In the genomic region with DNA sequence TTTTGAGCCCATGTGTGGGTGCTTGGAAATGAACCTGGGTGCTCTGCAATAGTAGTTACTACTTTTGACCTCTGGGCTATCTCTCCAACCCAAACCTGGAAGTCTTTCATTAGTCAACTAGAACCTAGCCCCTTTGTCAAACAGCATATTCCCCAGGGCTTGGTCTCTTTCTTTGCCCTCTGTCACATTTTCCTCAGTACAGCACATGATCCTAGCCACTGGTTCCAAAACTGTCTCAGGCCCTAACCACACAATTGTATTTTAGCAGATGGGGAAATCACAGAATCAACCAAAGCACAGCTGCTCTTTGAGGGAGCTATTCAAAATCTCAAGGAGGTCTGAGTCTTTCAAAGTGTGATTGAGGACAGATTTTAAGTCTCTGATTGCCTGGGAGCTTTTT, we compare ENCODE assay signal across 21 mouse cellular contexts.
DNase-seq lines count a peak whose midpoint lies in the region; ATAC-seq and TF ChIP-seq lines count a peak whose summit lies in the region.
"Had no signal": no experiment of that assay in that cellular context is flagged by ENCODE, and none has a peak within 500 bp of the region (broad histone marks: within the 10 kb centered on the region; RNA-seq: fewer than 3 reads in every experiment).

No protein-coding gene starts in this region.

- TF ChIP-seq CTCF in CH12.LX (conservative IDR thresholded peaks at IDR 0.05 in 1 of 2, IDR thresholded peaks at IDR 0.05 in 1 of 2; ENCODE audit: low read depth in 2 of 2, low read length in 2 of 2): peak in 1 of 2 experiments; percentile 15; a peak in 1 of 4 replicates
- TF ChIP-seq CTCF in heart, adult 2 months (IDR thresholded peaks at IDR 0.05): no peak

- peak overlapping the region; percentile 30; the same call in 1 of the 2 replicates for H3K9ac ChIP-seq in CH12.LX (ENCODE audit: insufficient read depth, low read depth)
- H3K9ac ChIP-seq in heart, adult 2 months (ENCODE audit: low read depth, low read length): no peak overlapping the region
- H3K9ac ChIP-seq: embryonic facial prominence, embryonic 12.5 days had no signal

- no peak overlapping the region for H3K4me3 ChIP-seq in CH12.LX (replicated peaks in 1 of 3; ENCODE audit: low read depth in 2 of 3, low read length in 2 of 3, poor library complexity in 1 of 3)
- no peak overlapping the region for H3K4me3 ChIP-seq in heart, adult 2 months
- H3K4me3 ChIP-seq: embryonic facial prominence, embryonic 10.5 days; embryonic facial prominence, embryonic 12.5 days had no signal

- in situ Hi-C loops in CH12.LX (cut with MboI; ENCODE audit: low pct_ligation_motif_present, low pct_unique_long_range_greater_than_20kb, low sequenced_read_pairs): no loop called here

- H3K79me2 ChIP-seq in CH12.LX (replicated peaks; ENCODE audit: control insufficient read depth, extremely low read depth, insufficient read depth, poor library complexity, severe bottlenecking): no peaks in the 10 kb centered on the region
- H3K79me2 ChIP-seq in heart, adult 2 months (replicated peaks; ENCODE audit: control insufficient read depth, insufficient read depth, low read length): no peaks in the 10 kb centered on the region

- peak overlapping the region; percentile 86; the same call in 1 of the 2 replicates for H3K27ac ChIP-seq in CH12.LX (ENCODE audit: insufficient read depth, low read depth)
- H3K27ac ChIP-seq in heart, adult 2 months: no peak overlapping the region
- H3K27ac ChIP-seq: embryonic facial prominence, embryonic 10.5 days; embryonic facial prominence, embryonic 12.5 days had no signal

- TF ChIP-seq POLR2A in CH12.LX (IDR thresholded peaks at IDR 0.05; ENCODE audit: low read depth, low read length): no peak
- TF ChIP-seq POLR2A in heart, adult 2 months (IDR thresholded peaks at IDR 0.05; ENCODE audit: insufficient read depth, low read depth, low read length): no peak

- peak; percentile 83 for ATAC-seq in frontal cortex, adult (ENCODE audit: low TSS enrichment)
- ATAC-seq: activated CD4-positive, CD25-positive, alpha-beta regulatory T cell, adult 4 months; forebrain, embryonic 14.5 days; forebrain, embryonic 16.5 days; Patski had no signal

- dilution Hi-C loops in CH12.LX (cut with MboI; ENCODE audit: extremely low pct_ligation_motif_present, extremely low pct_unique_long_range_greater_than_20kb, low sequenced_read_pairs): no loop called here

- H3K4me2 ChIP-seq in CH12.LX (ENCODE audit: insufficient read depth, low read depth, poor library complexity, severe bottlenecking): peak overlapping the region; percentile 38; the same call in 1 of the 2 replicates
- H3K4me2 ChIP-seq: embryonic facial prominence, embryonic 12.5 days had no signal

- intact Hi-C loops in heart, adult 2 months (cut with DNase I): no loop called here

- peak; percentile 100 for TF ChIP-seq EP300 in CH12.LX (IDR thresholded peaks at IDR 0.05; ENCODE audit: low read length)
- TF ChIP-seq EP300 in heart, adult 2 months (IDR thresholded peaks at IDR 0.05; ENCODE audit: insufficient read depth, low read depth, low read length): no peak

- H3K27me3 ChIP-seq in CH12.LX (replicated peaks): no peaks in the 10 kb centered on the region
- H3K27me3 ChIP-seq in heart, adult 2 months (ENCODE audit: control insufficient read depth, insufficient read depth, low read length): no peaks in the 10 kb centered on the region
- H3K27me3 ChIP-seq: embryonic facial prominence, embryonic 12.5 days; Patski had no signal

- TF ChIP-seq RAD21 in CH12.LX (IDR thresholded peaks at IDR 0.05; ENCODE audit: low read depth, low read length): peak; percentile 47

- H3K36me3 ChIP-seq in CH12.LX (replicated peaks in 1 of 2; ENCODE audit: control insufficient read depth in 1 of 2, insufficient read depth in 1 of 2, low read length in 1 of 2): no peaks in the 10 kb centered on the region
- H3K36me3 ChIP-seq in heart, adult 2 months (ENCODE audit: control insufficient read depth, insufficient read depth, low read length): no peaks in the 10 kb centered on the region
- H3K36me3 ChIP-seq: embryonic facial prominence, embryonic 10.5 days; embryonic facial prominence, embryonic 12.5 days; G1E had no signal

- DNase-seq in frontal cortex, postnatal 10 days (ENCODE audit: low spot score in 2 of 2): no peak
- peak; percentile 97 for DNase-seq in CH12.LX (ENCODE audit: extremely low read depth)
- peak; percentile 7 for DNase-seq in adipocyte (ENCODE audit: low spot score)
- DNase-seq in heart, adult 2 months: no peak
- DNase-seq in cerebellum, adult 9-10 months: no peak
- DNase-seq: adrenal gland, adult 2 months; adrenal gland, postnatal 10 days; adrenal gland, postnatal 25 days; cerebellum, adult 11-12 months; cerebellum, adult 2 months; cerebellum, adult 9-11 months; cerebellum, postnatal 14 days; cerebellum, postnatal 36 days had no signal

- H3K4me1 ChIP-seq in CH12.LX (ENCODE audit: control insufficient read depth in 1 of 2, insufficient read depth in 2 of 2): peaks cover 2 to 54% of the 10 kb centered on the region in 2 experiments; a peak in 3 of 4 replicates
- H3K4me1 ChIP-seq in heart, adult 2 months (ENCODE audit: control insufficient read depth, insufficient read depth, low read length): no peaks in the 10 kb centered on the region
- H3K4me1 ChIP-seq: embryonic facial prominence, embryonic 10.5 days; embryonic facial prominence, embryonic 12.5 days had no signal

- no peaks in the 10 kb centered on the region for H3K9me3 ChIP-seq in CH12.LX (replicated peaks; ENCODE audit: low read length)
- H3K9me3 ChIP-seq: embryonic facial prominence, embryonic 10.5 days; embryonic facial prominence, embryonic 12.5 days; G1E had no signal

TF ChIP-seq in CH12.LX, 34 proteins besides CTCF, POLR2A, EP300 and RAD21:
- TF ChIP-seq ZNF384 (IDR thresholded peaks at IDR 0.05; ENCODE audit: low read depth, low read length) (peak; percentile 66; the same call in 1 of the 2 replicates), MAX (IDR thresholded peaks at IDR 0.05; ENCODE audit: low read length) (peak; percentile 78; the same call in 1 of the 2 replicates), MEF2A (IDR thresholded peaks at IDR 0.05; ENCODE audit: borderline replicate concordance, low read depth, low read length) (peak; percentile 100), MXI1 (IDR thresholded peaks at IDR 0.05; ENCODE audit: low read depth, low read length) (no peak), USF2 (conservative IDR thresholded peaks at IDR 0.05; ENCODE audit: low read depth, low read length) (no peak; the same call in none of the 2 replicates), NELFE (IDR thresholded peaks at IDR 0.05; ENCODE audit: low read depth, low read length) (no peak), E2F4 (IDR thresholded peaks at IDR 0.05; ENCODE audit: insufficient replicate concordance, low read depth, low read length) (no peak; the same call in 1 of the 2 replicates), JUN (IDR thresholded peaks at IDR 0.05; ENCODE audit: insufficient read depth, low read depth, low read length) (peak; percentile 99), CHD2 (IDR thresholded peaks at IDR 0.05; ENCODE audit: low read length) (peak; percentile 91), NRF1 (IDR thresholded peaks at IDR 0.05; ENCODE audit: low read depth, low read length) (no peak), ZC3H11A (IDR thresholded peaks at IDR 0.05; ENCODE audit: low read depth, low read length) (no peak), BHLHE40 (IDR thresholded peaks at IDR 0.05; ENCODE audit: low read depth, low read length) (peak; percentile 99), RCOR1 (conservative IDR thresholded peaks at IDR 0.05; ENCODE audit: low read depth, low read length) (peak; percentile 96), ZMIZ1 (IDR thresholded peaks at IDR 0.05; ENCODE audit: low read depth, low read length) (no peak), POLR2AphosphoS2 (IDR thresholded peaks at IDR 0.05; ENCODE audit: low read depth, low read length) (no peak), ELF1 (IDR thresholded peaks at IDR 0.05; ENCODE audit: low read depth, low read length) (no peak; the same call in 1 of the 2 replicates), SIN3A (IDR thresholded peaks at IDR 0.05; ENCODE audit: low read length) (peak; percentile 75; the same call in 1 of the 2 replicates), UBTF (IDR thresholded peaks at IDR 0.05; ENCODE audit: low read depth, low read length) (no peak), ZKSCAN1 (IDR thresholded peaks at IDR 0.05; ENCODE audit: borderline replicate concordance, low read depth, low read length) (no peak), JUND (conservative IDR thresholded peaks at IDR 0.05; ENCODE audit: low read depth, low read length) (peak; percentile 93), GABPA (IDR thresholded peaks at IDR 0.05; ENCODE audit: insufficient replicate concordance, low read depth, low read length) (no peak), HCFC1 (IDR thresholded peaks at IDR 0.05; ENCODE audit: low read depth, low read length) (peak; percentile 49; the same call in 1 of the 2 replicates), TCF12 (IDR thresholded peaks at IDR 0.05; ENCODE audit: low read depth, low read length) (peak; percentile 100), SMC3 (IDR thresholded peaks at IDR 0.05; ENCODE audit: low read depth, low read length) (no peak; the same call in 1 of the 2 replicates), CHD1 (IDR thresholded peaks at IDR 0.05; ENCODE audit: low read depth, low read length) (no peak), MAZ (IDR thresholded peaks at IDR 0.05; ENCODE audit: low read depth, low read length) (peak; percentile 78; the same call in 1 of the 2 replicates), PAX5 (IDR thresholded peaks at IDR 0.05; ENCODE audit: low read length) (no peak), MYC (IDR thresholded peaks at IDR 0.05; ENCODE audit: low read depth, low read length) (peak; percentile 93), IRF4 (IDR thresholded peaks at IDR 0.05; ENCODE audit: low read depth, low read length) (peak; percentile 95), KAT2A (IDR thresholded peaks at IDR 0.05; ENCODE audit: insufficient replicate concordance, low read length) (peak; percentile 73; the same call in 1 of the 2 replicates), ETS1 (conservative IDR thresholded peaks at IDR 0.05; ENCODE audit: low read depth, low read length) (peak; percentile 98), MAFK (IDR thresholded peaks at IDR 0.05; ENCODE audit: insufficient replicate concordance, low read length) (peak; percentile 92), TBP (conservative IDR thresholded peaks at IDR 0.05; ENCODE audit: low read depth, low read length) (no peak), USF1 (IDR thresholded peaks at IDR 0.05; ENCODE audit: low read depth, low read length) (peak; percentile 32)
TF ChIP-seq in CH12.LX: peak in this region for 18.

Comparison
In these comparisons a context has a peak if more than half of its experiments do, and no peak if none do; other contexts are left out.
1. DNase-seq: peak in CH12.LX (single experiment) and adipocyte (single experiment); none in frontal cortex, postnatal 10 days (0 of 2), heart, adult 2 months (0 of 2) and cerebellum, adult 9-10 months (single experiment).